Mouse (Mus musculus) liver, embryonic 13.5 days (tissue): ENCODE measurements around the gene Ism2. TPM values are rescaled to one million over a fixed set of nuclear protein-coding genes. Genes with fewer than 3 reads are reported as not detected.
"Not testable (repeated sequence)": the region's sequence is repeated elsewhere in the genome, so short reads cannot be mapped to it uniquely, and the experiment has no call there.

ENCODE experiments used
- ATAC-seq: fragments of 200-750 bp; cut with Nextera tagmentation; 2 replicates; pipeline ENCODE4 v1.8.0; 2017; ENCODE audit warnings: low read depth, mild to moderate bottlenecking, moderate number of reproducible peaks, moderate library complexity
- DNase-seq: peaks from one replicate; pipeline ENCODE4 v3.0.0; 2022
- H3K27ac ChIP-seq: fragments of 300-500 bp; sonication (generic); 2 replicates; pipeline ENCODE4 v1.5.1; 2015; ENCODE audit warnings: moderate library complexity, mild to moderate bottlenecking, inconsistent platforms
- H3K27me3 ChIP-seq: fragments of 300-500 bp; sonication (generic); 2 replicates; pipeline ENCODE4 v1.6.1; 2015; ENCODE audit warnings: mild to moderate bottlenecking, inconsistent platforms
- H3K36me3 ChIP-seq: fragments of 300-500 bp; sonication (generic); 2 replicates; pipeline ENCODE4 v1.6.1; 2015; ENCODE audit warnings: mild to moderate bottlenecking, inconsistent platforms
- H3K4me1 ChIP-seq: fragments of 300-500 bp; sonication (generic); replicated peaks from 2 replicates; pipeline ENCODE4 v1.6.1; 2015; ENCODE audit warnings: inconsistent platforms
- H3K4me2 ChIP-seq: fragments of 300-500 bp; sonication (generic); 2 replicates; pipeline ENCODE4 v1.6.1; 2015; ENCODE audit warnings: inconsistent platforms, mild to moderate bottlenecking, moderate library complexity
- H3K4me3 ChIP-seq: fragments of 300-500 bp; sonication (generic); replicated peaks from 2 replicates; pipeline ENCODE4 v1.5.1; 2015; ENCODE audit warnings: mild to moderate bottlenecking, inconsistent platforms
- H3K9ac ChIP-seq: fragments of 300-500 bp; sonication (generic); 2 replicates; pipeline ENCODE4 v1.6.1; 2015; ENCODE audit warnings: mild to moderate bottlenecking, inconsistent platforms
- H3K9me3 ChIP-seq: fragments of 300-500 bp; sonication (generic); replicated peaks from 2 replicates; pipeline ENCODE4 v1.6.1; 2016; ENCODE audit warnings: inconsistent platforms
- WGBS: fragments of 180-500 bp; shearing (Covaris S2); methylation state at CpG from one replicate; pipeline ENCODE4 v1.1.7; 2015; ENCODE audit not compliant: insufficient replicate concordance; 5-methylcytosine and 5-hydroxymethylcytosine counted together
- polyA plus RNA-seq: library from polyadenylated mRNA; unstranded; fragments of >200 nt; fragmentation: Nextera tagmentation; extraction: Ambion mirVana; gene quantifications from 2 replicates; pipeline ENCODE4 v1.2.1, GENCODE M21; 2015

Ism2 gene
- polyA plus RNA-seq, 1 experiment from 2014 or later, result 0.30 TPM

DNA sequence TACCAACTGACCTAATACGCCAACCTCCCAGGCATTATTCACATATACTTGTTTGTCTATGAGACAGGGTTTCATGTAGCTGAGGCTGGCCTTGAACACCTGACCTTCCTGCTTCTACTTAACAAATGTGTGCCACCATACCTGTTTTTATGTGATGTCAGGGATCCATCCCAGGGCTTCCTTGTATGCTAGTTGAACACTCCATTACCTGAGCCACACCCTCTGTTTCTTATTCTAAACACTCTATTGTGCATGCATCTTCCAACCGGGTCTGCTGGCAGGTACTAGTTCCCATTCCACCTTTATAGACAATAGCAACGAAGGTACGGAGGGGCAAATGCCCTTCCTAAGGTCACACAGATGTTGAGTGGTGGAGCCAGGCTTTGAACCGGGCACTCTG, 10.4 kb downstream of the Ism2 start:
- Histone ChIP-seq H3K36me3 (no peaks in the 10 kb centered on the region), H3K27ac (no peak overlapping the region), H3K4me3 (no peak overlapping the region), H3K4me1 (0 out of 2 replicates have a peak, but pooled peaks cover 5% of the 10 kb centered on the region), H3K9ac (no peak overlapping the region), H3K27me3 (no peaks in the 10 kb centered on the region), H3K4me2 (no peak overlapping the region), H3K9me3 (no peaks in the 10 kb centered on the region)
- DNase-seq, result no peak
- ATAC-seq, result no peak
- 76% methylated on average over 5 of the region's 5 CpGs for WGBS

DNA sequence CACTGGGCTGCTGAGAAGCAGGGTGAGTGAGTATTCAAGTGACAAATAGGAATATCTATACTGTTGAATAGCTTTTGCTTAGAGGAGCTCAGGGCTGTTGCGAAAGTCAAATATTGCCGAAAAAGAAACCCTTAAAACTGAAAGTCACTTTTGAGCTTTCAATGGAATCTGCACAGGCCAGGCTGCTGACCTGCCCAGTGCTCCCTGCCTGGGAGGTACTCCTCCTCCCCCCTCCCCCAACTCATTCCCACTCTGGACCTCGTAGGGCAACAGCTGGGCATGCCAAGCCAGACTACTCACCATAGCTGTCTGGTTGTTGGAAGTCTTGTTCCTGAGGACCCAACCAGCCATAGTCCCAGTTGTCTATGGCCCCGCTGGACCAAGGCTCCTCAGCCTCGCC, 14.8 kb downstream of the Ism2 start:
- Histone ChIP-seq H3K27ac (no peak overlapping the region), H3K4me3 (no peak overlapping the region), H3K27me3 (no peaks in the 10 kb centered on the region), H3K36me3 (no peaks in the 10 kb centered on the region), H3K9ac (no peak overlapping the region), H3K9me3 (no peaks in the 10 kb centered on the region), H3K4me1 (peaks cover 18% of the 10 kb centered on the region), H3K4me2 (no peak overlapping the region)
- ATAC-seq (no peak), DNase-seq (no peak)
- 78% methylated on average over 5 of the region's 5 CpGs for WGBS

DNA sequence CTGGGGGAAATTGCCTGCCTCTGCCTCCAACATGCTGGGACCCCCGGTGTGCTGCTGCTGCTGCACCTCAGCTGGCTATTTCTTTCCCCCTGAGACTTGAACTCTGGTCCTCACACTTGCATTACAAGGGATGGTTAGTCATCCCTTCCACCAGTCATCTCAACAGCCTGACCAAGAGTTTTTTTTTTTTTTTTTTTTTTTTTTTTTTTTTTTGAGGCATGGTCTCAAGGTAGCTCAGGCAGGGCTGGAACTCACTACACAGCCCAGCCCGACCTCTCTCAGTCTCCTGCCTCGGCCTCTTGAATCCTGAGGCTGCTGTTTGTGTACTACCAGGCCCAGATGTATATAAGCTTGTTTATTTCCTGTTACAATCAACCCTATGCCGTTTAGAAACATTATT, 15.2 kb downstream of the Ism2 start:
- peaks cover 22% of the 10 kb centered on the region for H3K4me1 ChIP-seq
- no peak for ATAC-seq
- no peaks in the 10 kb centered on the region for H3K36me3 ChIP-seq
- H3K27me3 ChIP-seq, result no peaks in the 10 kb centered on the region
- no peaks in the 10 kb centered on the region for H3K9me3 ChIP-seq
- no peak overlapping the region for H3K9ac ChIP-seq
- H3K27ac ChIP-seq, result no peak overlapping the region
- no peak overlapping the region for H3K4me3 ChIP-seq
- 49% methylated on average over 4 of the region's 4 CpGs for WGBS
- no peak for DNase-seq
- no peak overlapping the region for H3K4me2 ChIP-seq

GRCm38 (mm10) chr12:87283706-87284105, 15.8 kb downstream of the Ism2 start:
- Histone ChIP-seq H3K4me2 (no peak overlapping the region), H3K27me3 (no peaks in the 10 kb centered on the region), H3K27ac (no peak overlapping the region), H3K9me3 (no peaks in the 10 kb centered on the region), H3K4me1 (peaks cover 26% of the 10 kb centered on the region), H3K4me3 (no peak overlapping the region), H3K9ac (no peak overlapping the region), H3K36me3 (no peaks in the 10 kb centered on the region)
- ATAC-seq (no peak), DNase-seq (no peak)
- WGBS, result 68% methylated on average over 7 of the region's 7 CpGs

- no peak overlapping the region for H3K27ac ChIP-seq
- WGBS, result 79% methylated on average over 4 of the region's 4 CpGs
- peaks cover 34% of the 10 kb centered on the region for H3K4me1 ChIP-seq
- ATAC-seq (no peak), DNase-seq (no peak)
- H3K4me2 ChIP-seq, result no peak overlapping the region
- no peak overlapping the region for H3K9ac ChIP-seq
- no peaks in the 10 kb centered on the region for H3K9me3 ChIP-seq
- no peak overlapping the region for H3K4me3 ChIP-seq
- H3K27me3 ChIP-seq, result no peaks in the 10 kb centered on the region
- H3K36me3 ChIP-seq, result no peaks in the 10 kb centered on the region
Measured at GRCm38 (mm10) chr12:87282743-87283142, 16.8 kb downstream of the Ism2 start.

GRCm38 (mm10) chr12:87281766-87282165, 17.7 kb downstream of the Ism2 start:
- 33% methylated on average over 1 of the region's 1 CpGs for WGBS
- Histone ChIP-seq H3K27me3 (no peaks in the 10 kb centered on the region), H3K4me2 (no peak overlapping the region), H3K27ac (no peak overlapping the region), H3K9ac (no peak overlapping the region), H3K9me3 (no peaks in the 10 kb centered on the region), H3K4me1 (peaks cover 39% of the 10 kb centered on the region), H3K36me3 (peaks cover 2% of the 10 kb centered on the region; the same call in 1 of the 2 replicates), H3K4me3 (no peak overlapping the region)
- DNase-seq (no peak), ATAC-seq (no peak)

DNA sequence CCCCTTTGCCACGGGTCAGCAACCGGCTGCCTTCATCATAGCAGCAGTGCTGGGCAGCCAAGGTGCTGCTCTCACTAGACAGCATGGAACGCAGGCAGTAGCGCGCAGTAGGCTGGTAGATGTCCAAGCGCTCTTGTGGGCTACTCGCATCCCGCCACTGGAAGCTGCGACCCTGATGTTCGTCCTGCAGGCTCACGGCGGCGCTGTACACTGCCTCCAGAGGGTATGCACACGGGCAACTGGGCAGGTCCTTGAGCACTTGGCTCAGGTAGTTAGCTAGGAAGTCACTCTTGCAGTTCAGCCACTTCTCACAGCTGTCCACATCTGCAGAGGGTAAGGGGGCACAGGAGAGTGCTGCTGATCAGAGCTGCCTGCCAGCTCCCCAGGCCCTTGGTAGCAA, 19.6 kb downstream of the Ism2 start:
- Histone ChIP-seq H3K9ac (no peak overlapping the region), H3K4me1 (peaks cover 54% of the 10 kb centered on the region), H3K27me3 (no peaks in the 10 kb centered on the region), H3K4me2 (no peak overlapping the region), H3K4me3 (no peak overlapping the region), H3K9me3 (no peaks in the 10 kb centered on the region), H3K36me3 (peaks cover 21% of the 10 kb centered on the region), H3K27ac (no peak overlapping the region)
- 52% methylated on average over 14 of the region's 14 CpGs for WGBS
- DNase-seq (no peak), ATAC-seq (no peak)

- DNase-seq, result no peak
- no peaks in the 10 kb centered on the region for H3K9me3 ChIP-seq
- H3K4me2 ChIP-seq, result no peak overlapping the region
- 54% methylated on average over 3 of the region's 3 CpGs for WGBS
- no peaks in the 10 kb centered on the region for H3K27me3 ChIP-seq
- H3K9ac ChIP-seq, result no peak overlapping the region
- H3K4me3 ChIP-seq, result no peak overlapping the region
- H3K36me3 ChIP-seq, result peaks cover 26% of the 10 kb centered on the region
- H3K27ac ChIP-seq, result peak overlapping the region; percentile 34; the same call in 1 of the 2 replicates
- peaks cover 58% of the 10 kb centered on the region for H3K4me1 ChIP-seq
- ATAC-seq, result no peak
Measured at GRCm38 (mm10) chr12:87279350-87279749, 20.2 kb downstream of the Ism2 start.

DNA sequence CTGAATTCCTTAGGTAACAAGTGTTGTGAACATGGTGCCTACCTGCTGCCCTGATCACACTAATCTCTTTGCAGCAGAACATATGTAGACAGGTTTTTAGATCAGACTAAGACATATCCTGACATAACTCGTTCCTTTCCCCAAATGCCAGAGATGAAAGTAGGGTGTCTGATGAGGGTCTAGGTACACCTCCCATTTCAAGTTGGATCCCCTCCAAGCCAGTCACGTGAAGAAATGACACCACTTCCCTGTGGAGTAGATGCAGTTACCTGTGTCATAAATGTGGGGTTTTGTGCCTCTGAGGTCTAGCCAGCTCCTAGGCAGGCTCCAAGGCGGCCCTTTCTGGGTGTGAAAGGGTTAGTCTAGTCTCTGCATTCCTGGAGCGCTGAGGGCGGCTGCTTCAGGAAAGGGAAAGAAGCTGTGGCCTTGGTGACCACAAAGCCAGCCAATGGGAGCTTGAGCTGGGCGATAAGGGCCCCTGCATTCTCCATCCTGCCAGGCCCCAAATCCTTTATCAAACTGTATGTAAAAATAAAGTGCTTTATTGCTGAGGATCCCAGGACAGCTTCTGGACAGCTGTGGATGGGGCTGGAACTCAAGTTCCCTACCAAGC, 21.3 kb downstream of the Ism2 start:
- 0 out of 2 replicates have a peak overlapping the region, but pooled peaks have one; percentile 2 for H3K9ac ChIP-seq
- no peaks in the 10 kb centered on the region for H3K9me3 ChIP-seq
- ATAC-seq, result no peak
- H3K36me3 ChIP-seq, result peaks cover 37% of the 10 kb centered on the region
- no peak overlapping the region for H3K4me3 ChIP-seq
- H3K4me1 ChIP-seq, result peaks cover 65% of the 10 kb centered on the region
- 11% methylated on average over 6 of the region's 6 CpGs for WGBS
- 0 out of 2 replicates have a peak overlapping the region, but pooled peaks have one; percentile 15 for H3K4me2 ChIP-seq
- H3K27ac ChIP-seq, result 0 out of 2 replicates have a peak overlapping the region, but pooled peaks have one; percentile 34
- H3K27me3 ChIP-seq, result no peaks in the 10 kb centered on the region
- DNase-seq, result no peak

GRCm38 (mm10) chr12:87277251-87277650, 22.3 kb downstream of the Ism2 start:
- H3K27me3 ChIP-seq, H3K9ac ChIP-seq, H3K9me3 ChIP-seq, H3K4me3 ChIP-seq, ATAC-seq, DNase-seq, H3K4me2 ChIP-seq, H3K27ac ChIP-seq: not testable (repeated sequence)
- Histone ChIP-seq H3K4me1 (peaks cover 62% of the 10 kb centered on the region), H3K36me3 (peaks cover 47% of the 10 kb centered on the region)
- WGBS, result 75% methylated on average over 4 of the region's 4 CpGs

GRCm38 (mm10) chr12:87274853-87275831, 24.4 kb downstream of the Ism2 start:
- Histone ChIP-seq H3K4me3 (no peak overlapping the region), H3K36me3 (peaks cover 68% of the 10 kb centered on the region), H3K4me2 (peak overlapping the region; percentile 18; the same call in 1 of the 2 replicates), H3K27me3 (no peaks in the 10 kb centered on the region), H3K9me3 (no peaks in the 10 kb centered on the region), H3K9ac (no peak overlapping the region; the same call in 1 of the 2 replicates), H3K27ac (peak overlapping the region; percentile 84), H3K4me1 (peaks cover 58% of the 10 kb centered on the region)
- DNase-seq (peak; percentile 58), ATAC-seq (peak; percentile 90)
- WGBS, result 48% methylated on average over 9 of the region's 9 CpGs
